Mouse (Mus musculus) ES-E14 (cell line): ENCODE measurements around the gene Ccdc181. TPM values are rescaled to one million over a fixed set of nuclear protein-coding genes. Genes with fewer than 3 reads are reported as not detected.

Source experiments
- DNase-seq: peaks from one replicate; pipeline ENCODE4 v3.0.0-alpha.2; 2013; ENCODE audit warnings: low read depth, low spot score
- H3K27ac ChIP-seq: 2 replicates; pipeline ENCODE4 v1.5.1; 2012; ENCODE audit warnings: low read depth, mild to moderate bottlenecking, low read length, moderate library complexity, mixed read lengths; ENCODE audit not compliant: poor library complexity, insufficient read depth, severe bottlenecking
- H3K36me3 ChIP-seq: 2 replicates; pipeline ENCODE4 v1.6.1; 2012; ENCODE audit warnings: mild to moderate bottlenecking, low read length, moderate library complexity, mixed read lengths; ENCODE audit not compliant: control insufficient read depth, poor library complexity, insufficient read depth, severe bottlenecking
- H3K4me1 ChIP-seq, 2 experiments: fragments of 150-350 bp in 1 of 2; sonication (generic) in 1 of 2; 2 replicates each; pipeline ENCODE4 v1.6.1; 2012; ENCODE audit warnings: low read length in 2 of 2, mild to moderate bottlenecking in 1 of 2, mixed read lengths in 1 of 2; ENCODE audit not compliant: control insufficient read depth in 2 of 2, insufficient read depth in 2 of 2, poor library complexity in 1 of 2
- H3K4me3 ChIP-seq, 2 experiments: fragments of 150-350 bp in 1 of 2; sonication (generic) in 1 of 2; 2 replicates each; pipeline ENCODE4 v1.5.1; 2012; ENCODE audit warnings: low read length in 2 of 2, low read depth in 1 of 2, mild to moderate bottlenecking in 1 of 2, mixed read lengths in 1 of 2; ENCODE audit not compliant: insufficient read depth in 1 of 2, poor library complexity in 1 of 2, severe bottlenecking in 1 of 2
- H3K9ac ChIP-seq: 2 replicates; pipeline ENCODE4 v1.6.1; 2012; ENCODE audit warnings: low read depth, mild to moderate bottlenecking, low read length, mixed read lengths; ENCODE audit not compliant: poor library complexity, insufficient read depth, severe bottlenecking
- H3K9me3 ChIP-seq: fragments of 150-350 bp; sonication (generic); 2 replicates; pipeline ENCODE4 v1.6.1; 2012; ENCODE audit warnings: low read depth, mild to moderate bottlenecking, low read length; ENCODE audit not compliant: control insufficient read depth, insufficient read depth
- CHD2 ChIP-seq: IDR thresholded peaks from 2 replicates; pipeline ENCODE4 v1.6.1; 2014; ENCODE audit warnings: mild to moderate bottlenecking, low read depth, low read length, inconsistent platforms
- HCFC1 ChIP-seq: IDR thresholded peaks from 2 replicates; pipeline ENCODE4 v1.6.1; 2012; ENCODE audit warnings: low read length, inconsistent platforms, borderline replicate concordance; ENCODE audit not compliant: insufficient read depth
- MAFK ChIP-seq: IDR thresholded peaks from 2 replicates; pipeline ENCODE4 v1.6.1; 2014; ENCODE audit warnings: mild to moderate bottlenecking, low read depth, low read length, inconsistent platforms; ENCODE audit not compliant: insufficient read depth
- ZC3H11A ChIP-seq: IDR thresholded peaks from 2 replicates; pipeline ENCODE4 v1.6.1; 2012; ENCODE audit warnings: low read depth, mild to moderate bottlenecking, inconsistent platforms, low read length, borderline replicate concordance
- ZNF384 ChIP-seq: IDR thresholded peaks from 2 replicates; pipeline ENCODE4 v1.6.1; 2012; ENCODE audit warnings: low read depth, low read length, inconsistent platforms
- in situ Hi-C, 2 experiments: fragments of 600-800 bp; cut with MboI; formaldehyde crosslinking; loops; one replicate each; pipeline ENCODE4 v1.15.1; 2025; ENCODE audit warnings: low sequenced_read_pairs in 2 of 2, inconsistent platforms in 1 of 2; ENCODE audit not compliant: unreplicated experiment in 2 of 2
- total RNA-seq: library from RNA; depleted of rRNA; stranded (reverse); fragments of 300-350 nt; gene quantifications from 2 replicates; pipeline ENCODE4 v1.2.3, GENCODE M21; 2012

The Ccdc181 gene
- total RNA-seq, 1 experiment = 4.1 TPM

- Histone ChIP-seq H3K9me3 (no peaks in the 10 kb centered on the region), H3K4me3 (no peak overlapping the region), H3K4me1 (no peaks in the 10 kb centered on the region; a peak in 1 of 4 replicates), H3K9ac (no peak overlapping the region), H3K36me3 (no peaks in the 10 kb centered on the region), H3K27ac (no peak overlapping the region)
- no peak for DNase-seq
- in situ Hi-C loops = no loop called here
- TF ChIP-seq CHD2 = no peak
- no peak for TF ChIP-seq MAFK
Observed at GRCm38 (mm10) chr1:164273659-164274058, 1.7 kb upstream of the Ccdc181 start.

GRCm38 (mm10) chr1:164276552-164276951 is 1.2 kb downstream of the Ccdc181 start:
- in situ Hi-C loops = no loop called here
- H3K9me3 ChIP-seq = no peaks in the 10 kb centered on the region
- no peak for TF ChIP-seq ZNF384
- no peak for TF ChIP-seq ZC3H11A
- no peak for TF ChIP-seq CHD2
- no peak for TF ChIP-seq MAFK
- TF ChIP-seq HCFC1 = no peak
- DNase-seq = no peak
- no peak overlapping the region for H3K27ac ChIP-seq
- H3K36me3 ChIP-seq = no peaks in the 10 kb centered on the region
- H3K4me3 ChIP-seq = no peak overlapping the region
- no peak overlapping the region for H3K9ac ChIP-seq
- H3K4me1 ChIP-seq = no peaks in the 10 kb centered on the region; a peak in 1 of 4 replicates

GRCm38 (mm10) chr1:164279332-164279731 is 3.9 kb downstream of the Ccdc181 start:
- Histone ChIP-seq H3K9me3 (no peaks in the 10 kb centered on the region), H3K27ac (no peak overlapping the region), H3K4me3 (no peak overlapping the region), H3K9ac (no peak overlapping the region), H3K4me1 (no peaks in the 10 kb centered on the region; a peak in 1 of 4 replicates), H3K36me3 (no peaks in the 10 kb centered on the region)
- DNase-seq = no peak
- in situ Hi-C loops = no loop called here
- TF ChIP-seq CHD2 = no peak
- TF ChIP-seq ZNF384 = no peak
- no peak for TF ChIP-seq MAFK
- TF ChIP-seq HCFC1 = no peak
- TF ChIP-seq ZC3H11A = no peak

- DNase-seq = no peak
- H3K9me3 ChIP-seq = no peaks in the 10 kb centered on the region
- no peak overlapping the region for H3K9ac ChIP-seq
- H3K27ac ChIP-seq = no peak overlapping the region
- H3K4me1 ChIP-seq = no peaks in the 10 kb centered on the region
- no peaks in the 10 kb centered on the region for H3K36me3 ChIP-seq
- H3K4me3 ChIP-seq = no peak overlapping the region
- in situ Hi-C loops = no loop called here
- TF ChIP-seq MAFK = no peak
- TF ChIP-seq ZNF384 = no peak
- TF ChIP-seq ZC3H11A = no peak
- TF ChIP-seq HCFC1 = no peak
- TF ChIP-seq CHD2 = no peak
Observed at GRCm38 (mm10) chr1:164284007-164284406, 8.6 kb downstream of the Ccdc181 start.

GRCm38 (mm10) chr1:164287406-164287805 is 12.0 kb downstream of the Ccdc181 start:
- in situ Hi-C loops = no loop called here
- no peak for DNase-seq
- H3K4me1 ChIP-seq = no peaks in the 10 kb centered on the region
- TF ChIP-seq HCFC1 (no peak), CHD2 (no peak), MAFK (no peak), ZNF384 (no peak), ZC3H11A (no peak)
- H3K9me3 ChIP-seq = no peaks in the 10 kb centered on the region
- H3K9ac ChIP-seq = no peak overlapping the region
- no peak overlapping the region for H3K4me3 ChIP-seq
- peaks cover 2% of the 10 kb centered on the region; the same call in 1 of the 2 replicates for H3K36me3 ChIP-seq
- no peak overlapping the region for H3K27ac ChIP-seq
